Mouse (Mus musculus): ENCODE data around the gene Svop. TPM values are rescaled to one million over a fixed set of nuclear protein-coding genes. Genes with fewer than 3 reads are reported as not detected.

Svop gene
- total and polyA plus RNA-seq, 2 experiments from 2014 or later: 105 to 175 TPM

DNA sequence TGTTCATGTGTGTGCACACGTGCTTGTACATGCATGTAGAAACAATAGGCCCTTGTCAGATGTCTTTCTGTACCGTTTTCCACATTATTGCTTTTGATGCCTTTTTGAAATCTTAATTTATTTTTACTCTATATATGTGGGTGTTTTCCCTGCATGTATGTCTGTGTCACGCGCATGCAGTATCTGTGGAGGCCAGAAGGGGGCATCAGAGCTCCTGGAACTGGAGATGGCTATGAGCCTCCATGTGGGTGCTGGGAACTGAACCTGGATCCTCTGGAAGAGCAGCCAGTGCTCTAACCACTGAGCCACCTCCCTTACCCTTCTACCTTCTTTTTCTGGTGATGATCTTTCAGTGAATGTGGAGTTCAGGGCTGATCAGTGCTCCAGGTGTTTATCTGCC lies 20.5 kb downstream of the Svop start:
- Histone ChIP-seq H3K9me3 (ENCODE audit: low read length) (no peaks in the 10 kb centered on the region), H3K27me3 (ENCODE audit: insufficient read depth, low read length) (no peaks in the 10 kb centered on the region), H3K36me3 (ENCODE audit: insufficient read depth, low read length) (no peaks in the 10 kb centered on the region), H3K4me3 (ENCODE audit: low read depth, low read length) (no peak overlapping the region), H3K4me2 (ENCODE audit: low read depth, low read length, poor library complexity, severe bottlenecking) (no peak overlapping the region), H3K4me1 (ENCODE audit: insufficient read depth, low read length) (no peaks in the 10 kb centered on the region), H3K27ac (ENCODE audit: low read depth, low read length) (no peak overlapping the region), H3K9ac (replicated peaks; ENCODE audit: low read length, poor library complexity, severe bottlenecking) (no peak overlapping the region)
- ATAC-seq (ENCODE audit: low FRiP score) (no peak), DNase-seq (ENCODE audit: low spot score) (no peak)
- 0 out of 2 replicates have a peak, but pooled peaks have one; percentile 29 for TF ChIP-seq CTCF (IDR thresholded peaks at IDR 0.05)
- WGBS: 93% methylated on average over 4 of the region's 4 CpGs

DNA sequence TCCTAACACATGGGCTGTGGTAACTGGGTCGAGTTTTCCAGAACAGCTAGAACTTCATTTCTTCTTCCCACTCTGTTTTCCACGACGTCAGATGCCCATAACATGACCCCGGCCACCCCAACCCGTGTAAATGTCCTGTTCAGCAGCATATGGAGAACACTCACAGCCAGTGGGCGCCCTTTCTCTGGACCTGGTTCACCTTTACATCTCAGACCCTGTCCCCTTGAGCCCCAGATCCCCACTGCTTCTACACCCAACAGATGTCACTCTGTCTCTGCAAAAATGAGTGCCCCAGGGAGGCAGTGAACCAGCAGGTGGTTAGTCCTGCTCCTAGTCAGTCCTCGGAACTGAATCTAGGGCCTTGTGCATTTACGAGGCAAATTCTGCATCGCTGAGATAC lies 23.4 kb downstream of the Svop start:
- DNase-seq (ENCODE audit: low spot score): no peak
- ATAC-seq (ENCODE audit: low FRiP score): no peak
- no peak overlapping the region for H3K27ac ChIP-seq (ENCODE audit: low read depth, low read length)
- H3K4me1 ChIP-seq (ENCODE audit: insufficient read depth, low read length): no peaks in the 10 kb centered on the region
- no peaks in the 10 kb centered on the region for H3K9me3 ChIP-seq (ENCODE audit: low read length)
- H3K9ac ChIP-seq (replicated peaks; ENCODE audit: low read length, poor library complexity, severe bottlenecking): no peak overlapping the region
- H3K4me2 ChIP-seq (ENCODE audit: low read depth, low read length, poor library complexity, severe bottlenecking): no peak overlapping the region
- no peak overlapping the region for H3K4me3 ChIP-seq (ENCODE audit: low read depth, low read length)
- 79% methylated on average over 9 of the region's 9 CpGs for WGBS
- no peak for TF ChIP-seq CTCF (IDR thresholded peaks at IDR 0.05)
- no peaks in the 10 kb centered on the region for H3K27me3 ChIP-seq (ENCODE audit: insufficient read depth, low read length)
- H3K36me3 ChIP-seq (ENCODE audit: insufficient read depth, low read length): peaks cover 15% of the 10 kb centered on the region

DNA sequence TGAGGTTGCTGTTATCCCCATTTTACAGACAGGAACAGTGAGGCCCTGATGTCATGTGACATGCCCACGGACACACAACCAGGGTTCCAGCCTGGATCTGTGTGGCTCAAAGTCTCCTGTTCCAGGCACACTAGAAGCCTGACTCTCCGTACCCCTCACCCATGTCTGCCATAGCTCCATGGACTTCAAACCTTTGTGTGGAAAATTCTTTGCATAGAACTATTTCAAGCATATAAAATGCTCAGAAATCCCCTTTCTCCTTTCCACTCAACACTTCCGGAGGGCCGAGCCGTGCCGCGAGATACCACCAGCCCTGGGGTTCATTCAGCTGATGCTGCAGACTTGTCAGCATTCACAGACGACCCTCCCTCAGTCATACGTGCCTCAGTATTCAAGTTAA lies 23.8 kb downstream of the Svop start:
- TF ChIP-seq CTCF (IDR thresholded peaks at IDR 0.05): no peak
- Histone ChIP-seq H3K4me1 (ENCODE audit: insufficient read depth, low read length) (no peaks in the 10 kb centered on the region), H3K4me3 (ENCODE audit: low read depth, low read length) (no peak overlapping the region), H3K36me3 (ENCODE audit: insufficient read depth, low read length) (peaks cover 17% of the 10 kb centered on the region), H3K9ac (replicated peaks; ENCODE audit: low read length, poor library complexity, severe bottlenecking) (no peak overlapping the region), H3K9me3 (ENCODE audit: low read length) (no peaks in the 10 kb centered on the region), H3K27ac (ENCODE audit: low read depth, low read length) (no peak overlapping the region), H3K27me3 (ENCODE audit: insufficient read depth, low read length) (no peaks in the 10 kb centered on the region), H3K4me2 (ENCODE audit: low read depth, low read length, poor library complexity, severe bottlenecking) (no peak overlapping the region)
- WGBS: 82% methylated on average over 9 of the region's 9 CpGs
- DNase-seq (ENCODE audit: low spot score): no peak
- no peak for ATAC-seq (ENCODE audit: low FRiP score)

DNA sequence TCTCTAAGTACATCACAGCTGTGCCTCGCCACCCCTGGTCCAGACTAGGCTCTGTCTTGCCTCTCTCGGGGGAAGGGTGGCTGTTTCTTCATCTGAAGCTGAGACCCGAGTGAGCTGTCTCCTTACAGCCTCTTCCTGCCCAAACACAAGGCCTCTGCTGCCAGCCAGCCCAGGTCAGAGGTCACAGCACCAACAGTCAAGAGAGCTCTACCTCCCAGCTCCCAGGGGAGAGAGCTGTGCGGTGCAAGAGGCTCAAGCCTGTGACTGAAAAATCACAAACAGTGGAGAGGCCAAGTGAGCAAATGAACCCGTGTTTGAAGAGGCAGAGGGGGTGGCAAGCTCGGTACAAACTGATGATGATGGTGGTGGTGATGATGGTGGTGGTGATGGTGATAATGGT lies 24.8 kb downstream of the Svop start:
- Histone ChIP-seq H3K4me3 (ENCODE audit: low read depth, low read length) (no peak overlapping the region), H3K4me1 (ENCODE audit: insufficient read depth, low read length) (no peaks in the 10 kb centered on the region), H3K36me3 (ENCODE audit: insufficient read depth, low read length) (peaks cover 19% of the 10 kb centered on the region), H3K27me3 (ENCODE audit: insufficient read depth, low read length) (no peaks in the 10 kb centered on the region), H3K27ac (ENCODE audit: low read depth, low read length) (no peak overlapping the region), H3K9ac (replicated peaks; ENCODE audit: low read length, poor library complexity, severe bottlenecking) (no peak overlapping the region), H3K9me3 (ENCODE audit: low read length) (no peaks in the 10 kb centered on the region), H3K4me2 (ENCODE audit: low read depth, low read length, poor library complexity, severe bottlenecking) (no peak overlapping the region)
- ATAC-seq (ENCODE audit: low FRiP score) (no peak), DNase-seq (ENCODE audit: low spot score) (no peak)
- WGBS: 54% methylated on average over 6 of the region's 6 CpGs
- no peak for TF ChIP-seq CTCF (IDR thresholded peaks at IDR 0.05)

DNA sequence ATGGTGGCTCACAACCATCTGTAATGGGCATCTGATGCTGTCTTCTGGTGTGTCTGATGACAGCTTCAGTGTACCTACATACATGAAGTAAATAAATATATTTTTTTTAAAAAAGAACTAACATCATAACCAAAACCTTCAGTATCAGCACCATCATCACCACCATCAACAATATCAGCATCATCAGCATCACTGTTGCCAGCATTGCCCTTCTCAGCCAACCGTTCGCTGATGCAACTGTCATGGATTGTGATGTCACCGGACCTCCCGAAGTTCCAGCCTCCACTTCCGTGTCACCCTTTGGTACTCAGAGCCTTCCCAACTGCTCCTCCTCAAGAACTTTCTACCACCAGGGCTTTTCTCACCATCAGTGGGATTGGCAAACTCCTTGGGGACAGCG lies 26.2 kb downstream of the Svop start, which contains the start of gene Usp30:
Usp30 (plus strand) TSS at position 301 of the 400 bp plus-strand sequence.
- H3K9me3 ChIP-seq (ENCODE audit: low read length): no peaks in the 10 kb centered on the region

DNA sequence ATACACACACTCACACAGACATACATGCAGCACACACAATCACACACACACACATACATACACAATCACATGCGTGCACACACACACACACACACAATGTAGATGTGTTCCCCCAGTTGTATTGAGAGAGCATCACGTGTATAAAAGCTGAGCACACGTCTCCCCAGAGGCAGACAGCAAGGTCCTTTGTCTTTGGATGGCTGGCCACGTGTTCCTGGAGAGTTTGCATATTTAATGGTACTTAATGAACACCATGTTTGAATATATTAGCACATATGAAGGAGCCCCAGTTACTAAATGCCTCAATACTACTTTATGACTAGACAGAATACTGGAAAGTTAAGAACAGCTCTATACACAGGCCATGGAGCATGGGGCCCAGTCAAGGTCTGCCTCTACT lies 27.4 kb downstream of the Svop start:
- no peaks in the 10 kb centered on the region for H3K9me3 ChIP-seq (ENCODE audit: low read length)
- ATAC-seq (ENCODE audit: low FRiP score) (no peak), DNase-seq (ENCODE audit: low spot score) (no peak)
- H3K4me2 ChIP-seq (ENCODE audit: low read depth, low read length, poor library complexity, severe bottlenecking): no peak overlapping the region
- H3K4me3 ChIP-seq (ENCODE audit: low read depth, low read length): no peak overlapping the region
- no peaks in the 10 kb centered on the region for H3K4me1 ChIP-seq (ENCODE audit: insufficient read depth, low read length)
- no peaks in the 10 kb centered on the region for H3K27me3 ChIP-seq (ENCODE audit: insufficient read depth, low read length)
- H3K9ac ChIP-seq (replicated peaks; ENCODE audit: low read length, poor library complexity, severe bottlenecking): no peak overlapping the region
- 55% methylated on average over 4 of the region's 4 CpGs for WGBS
- H3K27ac ChIP-seq (ENCODE audit: low read depth, low read length): no peak overlapping the region
- no peak for TF ChIP-seq CTCF (IDR thresholded peaks at IDR 0.05)
- H3K36me3 ChIP-seq (ENCODE audit: insufficient read depth, low read length): peaks cover 21% of the 10 kb centered on the region

More for the DNA sequence above, 26.2 kb downstream of the Svop start, which contains the start of gene Usp30:
- no peak for DNase-seq (ENCODE audit: low spot score)
- WGBS: 90% methylated on average over 6 of the region's 6 CpGs
- no peak within 1 kb of the TSS for H3K9ac ChIP-seq (replicated peaks; ENCODE audit: low read length, poor library complexity, severe bottlenecking)
- no peak within 1 kb of the TSS for H3K4me3 ChIP-seq (ENCODE audit: low read depth, low read length)
- peaks cover 21% of the 10 kb centered on the region for H3K36me3 ChIP-seq (ENCODE audit: insufficient read depth, low read length)
- TF ChIP-seq CTCF (IDR thresholded peaks at IDR 0.05): no peak
- H3K27ac ChIP-seq (ENCODE audit: low read depth, low read length): no peak within 1 kb of the TSS
- no peaks in the 10 kb centered on the region for H3K4me1 ChIP-seq (ENCODE audit: insufficient read depth, low read length)
- no peak for ATAC-seq (ENCODE audit: low FRiP score)
- H3K4me2 ChIP-seq (ENCODE audit: low read depth, low read length, poor library complexity, severe bottlenecking): no peak within 1 kb of the TSS
- no peaks in the 10 kb centered on the region for H3K27me3 ChIP-seq (ENCODE audit: insufficient read depth, low read length)
